Mouse (Mus musculus) liver, embryonic 14.5 days (tissue): ENCODE measurements around the gene Creb3l2. TPM values are rescaled to one million over a fixed set of nuclear protein-coding genes. Genes with fewer than 3 reads are reported as not detected.

Experiments
- ATAC-seq: fragments of 200-750 bp; cut with Nextera tagmentation; 2 replicates; pipeline ENCODE4 v1.8.0; 2017; ENCODE audit warnings: moderate number of reproducible peaks, mild to moderate bottlenecking, moderate library complexity; ENCODE audit not compliant: insufficient read depth
- DNase-seq, 3 experiments: peaks; one replicate each; pipeline ENCODE4 v3.0.0-alpha.2; 2012 to 2013; ENCODE audit warnings: low read depth in 3 of 3, low spot score in 3 of 3
- H3K27ac ChIP-seq: fragments of 300-500 bp; sonication (generic); 2 replicates; pipeline ENCODE4 v1.5.1; 2014; ENCODE audit warnings: moderate library complexity, mild to moderate bottlenecking, control low read depth, inconsistent platforms
- H3K27me3 ChIP-seq: fragments of 300-500 bp; sonication (generic); 2 replicates; pipeline ENCODE4 v1.6.1; 2014; ENCODE audit warnings: mild to moderate bottlenecking, low read length, moderate library complexity; ENCODE audit not compliant: control insufficient read depth, insufficient read depth
- H3K36me3 ChIP-seq: fragments of 300-500 bp; sonication (generic); replicated peaks from 2 replicates; pipeline ENCODE4 v1.6.1; 2014; ENCODE audit warnings: low read depth; ENCODE audit not compliant: control insufficient read depth, insufficient read depth
- H3K4me1 ChIP-seq, 2 experiments: fragments of 200-500 bp in 1 of 2; fragments of 300-500 bp in 1 of 2; sonication (generic) in 1 of 2; replicated peaks; 2 replicates each; pipeline ENCODE4 v1.6.1; 2012 to 2014; ENCODE audit warnings: antibody characterized with exemption in 1 of 2, inconsistent platforms in 1 of 2, low read length in 1 of 2; ENCODE audit not compliant: control insufficient read depth in 2 of 2, insufficient read depth in 2 of 2
- H3K4me2 ChIP-seq: fragments of 300-500 bp; sonication (generic); 2 replicates; pipeline ENCODE4 v1.6.1; 2014; ENCODE audit warnings: low read depth, mild to moderate bottlenecking, control low read depth, moderate library complexity
- H3K4me3 ChIP-seq, 2 experiments: fragments of 200-500 bp in 1 of 2; fragments of 300-500 bp in 1 of 2; sonication (generic) in 1 of 2; 2 replicates each; pipeline ENCODE4 v1.5.1; 2012 to 2014; ENCODE audit warnings: low read depth in 2 of 2, low read length in 2 of 2, mild to moderate bottlenecking in 2 of 2, control low read depth in 1 of 2, inconsistent platforms in 1 of 2, moderate library complexity in 1 of 2; ENCODE audit not compliant: insufficient read depth in 1 of 2
- H3K9ac ChIP-seq: fragments of 300-500 bp; sonication (generic); replicated peaks from 2 replicates; pipeline ENCODE4 v1.6.1; 2014; ENCODE audit warnings: mild to moderate bottlenecking, control low read depth, moderate library complexity
- H3K9me3 ChIP-seq: fragments of 300-500 bp; sonication (generic); 2 replicates; pipeline ENCODE4 v1.6.1; 2016; ENCODE audit warnings: low read length, mixed read lengths; ENCODE audit not compliant: control insufficient read depth
- CTCF ChIP-seq: IDR thresholded peaks from 2 replicates; pipeline ENCODE4 v1.5.1; 2016; ENCODE audit warnings: antibody characterized with exemption, low read depth, control low read depth
- EP300 ChIP-seq: IDR thresholded peaks from 2 replicates; pipeline ENCODE4 v1.6.1; 2016; ENCODE audit warnings: antibody characterized with exemption, low read depth
- WGBS: fragments of 180-500 bp; shearing (Covaris S2); extraction: QIAGEN DNeasy Blood & Tissue Kit; methylation state at CpG from one replicate; pipeline ENCODE4 v1.1.7; 2014; ENCODE audit not compliant: insufficient replicate concordance; 5-methylcytosine and 5-hydroxymethylcytosine counted together
- polyA plus RNA-seq, 2 experiments: library from polyadenylated mRNA; depleted of rRNA in 1 of 2; stranded (reverse) in 1 of 2; unstranded in 1 of 2; fragments of >200 nt; fragmentation: Nextera tagmentation in 1 of 2; extraction: Ambion mirVana in 1 of 2; gene quantifications; 2 replicates each; pipeline versions ENCODE4 v1.2.1 to v1.2.3; 2012 to 2014

The Creb3l2 gene
- polyA plus RNA-seq, 2 experiments: 1.9 to 2.7 TPM

DNA sequence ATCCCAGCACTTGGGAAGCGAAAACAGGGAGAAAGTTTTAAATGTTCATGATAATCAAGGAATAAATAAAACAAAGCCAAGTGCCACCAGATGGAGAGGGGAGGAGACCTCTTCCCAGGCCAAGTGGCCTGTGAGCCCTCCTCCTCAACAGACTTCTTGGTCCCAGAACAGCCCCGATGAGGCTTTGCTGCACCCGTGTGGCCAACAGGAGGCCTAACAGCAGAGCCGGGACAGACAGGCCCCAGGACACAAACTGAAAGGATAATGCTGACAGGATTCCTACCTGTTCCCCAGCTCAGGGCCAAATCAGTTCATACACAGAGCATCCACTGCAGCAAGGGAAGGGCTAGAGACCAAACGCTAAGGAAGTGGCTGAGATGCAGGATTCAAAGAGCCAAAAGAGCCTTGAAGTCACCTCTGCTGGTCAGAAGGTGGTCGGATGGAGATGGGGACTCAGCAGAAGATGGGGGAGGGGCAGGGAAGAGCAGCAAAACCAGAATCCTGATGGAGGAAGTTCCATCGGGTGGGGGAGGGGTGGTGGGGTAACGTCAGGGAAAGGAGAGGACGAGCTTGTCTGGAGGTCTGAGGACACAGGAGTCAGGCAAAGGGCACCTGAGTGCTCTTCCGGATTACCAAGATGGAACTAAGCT, 90.1 kb downstream of the Creb3l2 start:
- H3K4me1 ChIP-seq: 0 out of 4 replicates have a peak, but pooled peaks cover 0 to 2% of the 10 kb centered on the region in 2 experiments
- no peak for DNase-seq
- WGBS: 31% methylated on average over 10 of the region's 10 CpGs

DNA sequence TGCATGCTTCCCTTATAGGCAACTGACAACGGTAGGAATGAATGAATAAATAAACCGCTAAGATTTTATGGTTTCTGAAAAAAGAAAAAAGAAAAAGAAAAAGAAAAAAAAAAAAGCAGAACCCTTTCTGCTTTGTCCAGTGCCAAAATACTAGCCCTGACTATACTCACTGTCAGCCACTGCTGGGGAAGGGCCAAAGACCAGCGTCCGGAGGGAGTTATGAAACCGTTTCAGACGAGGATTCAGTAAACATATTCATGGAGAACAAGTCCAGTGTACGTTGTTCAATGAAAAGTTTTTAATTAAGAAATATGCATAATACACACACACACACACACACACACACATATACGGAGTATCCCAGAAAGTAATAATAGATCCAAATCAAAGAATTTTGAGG, 91.6 kb downstream of the Creb3l2 start:
- Histone ChIP-seq H3K4me1 (0 out of 4 replicates have a peak, but pooled peaks cover 0 to 2% of the 10 kb centered on the region in 2 experiments), H3K4me3 (no peak overlapping the region), H3K36me3 (no peaks in the 10 kb centered on the region), H3K9ac (no peak overlapping the region), H3K27ac (no peak overlapping the region), H3K4me2 (no peak overlapping the region), H3K9me3 (no peaks in the 10 kb centered on the region), H3K27me3 (no peaks in the 10 kb centered on the region)
- DNase-seq: no peak
- no peak for ATAC-seq
- 78% methylated on average over 8 of the region's 8 CpGs for WGBS
- TF ChIP-seq EP300: no peak
- no peak for TF ChIP-seq CTCF

More for the DNA sequence above, 90.1 kb downstream of the Creb3l2 start:
- TF ChIP-seq CTCF (peak; percentile 78), EP300 (no peak)
- Histone ChIP-seq H3K27ac (no peak overlapping the region), H3K4me2 (no peak overlapping the region), H3K36me3 (no peaks in the 10 kb centered on the region), H3K4me3 (no peak overlapping the region), H3K9ac (no peak overlapping the region), H3K27me3 (no peaks in the 10 kb centered on the region), H3K9me3 (no peaks in the 10 kb centered on the region)
- no peak for ATAC-seq

DNA sequence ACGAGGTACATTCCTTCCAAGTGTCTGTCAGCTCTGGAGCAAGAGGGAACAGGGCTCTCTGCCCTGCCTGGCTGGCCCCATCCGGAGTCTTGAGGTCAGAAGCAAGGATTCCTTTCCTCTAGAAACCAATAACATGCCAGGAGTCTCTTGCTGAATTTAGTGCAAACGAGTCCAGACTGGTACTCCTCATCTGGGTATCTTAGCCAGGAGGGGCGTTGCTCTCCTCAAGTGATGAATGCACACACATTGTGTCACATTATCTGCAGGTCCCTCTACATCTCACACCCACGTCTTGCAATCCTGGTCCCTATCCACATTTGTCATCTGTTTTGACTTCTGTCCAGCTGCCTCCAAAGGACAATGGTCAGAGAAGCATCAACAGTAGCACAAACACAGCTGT, 94.3 kb downstream of the Creb3l2 start:
- Histone ChIP-seq H3K36me3 (no peaks in the 10 kb centered on the region), H3K9me3 (no peaks in the 10 kb centered on the region), H3K4me2 (no peak overlapping the region), H3K9ac (no peak overlapping the region), H3K4me3 (no peak overlapping the region), H3K27me3 (no peaks in the 10 kb centered on the region), H3K27ac (no peak overlapping the region), H3K4me1 (no peaks in the 10 kb centered on the region)
- TF ChIP-seq EP300: no peak
- no peak for TF ChIP-seq CTCF
- 62% methylated on average over 5 of the region's 5 CpGs for WGBS
- no peak for DNase-seq
- no peak for ATAC-seq

DNA sequence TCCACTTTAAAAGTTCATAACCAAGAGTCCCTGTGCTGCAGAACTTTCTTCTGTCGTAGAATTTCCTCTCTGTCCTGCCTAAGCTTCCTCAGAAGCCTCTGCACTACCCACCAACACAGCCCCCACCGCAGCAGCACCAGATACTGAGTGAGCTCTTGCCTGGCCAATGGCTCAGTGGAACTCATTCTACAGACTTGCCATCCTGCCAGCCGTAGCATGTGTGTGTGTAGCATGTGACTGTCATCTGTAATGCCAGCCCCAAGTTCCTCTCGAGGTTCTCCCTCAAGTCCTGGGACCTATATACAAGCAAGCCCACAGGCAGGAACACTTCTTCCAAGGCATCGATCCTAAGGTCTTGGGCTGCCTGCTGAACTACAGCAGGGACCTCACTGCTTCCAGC, 103.9 kb downstream of the Creb3l2 start:
- 46% methylated on average over 5 of the region's 5 CpGs for WGBS
- no peak for DNase-seq
- Histone ChIP-seq H3K9me3 (no peaks in the 10 kb centered on the region), H3K27me3 (no peaks in the 10 kb centered on the region), H3K4me2 (no peak overlapping the region), H3K4me3 (no peak overlapping the region), H3K27ac (no peak overlapping the region), H3K4me1 (no peaks in the 10 kb centered on the region), H3K9ac (no peak overlapping the region), H3K36me3 (no peaks in the 10 kb centered on the region; the same call in 1 of the 2 replicates)
- no peak for ATAC-seq
- TF ChIP-seq EP300 (no peak), CTCF (no peak)

DNA sequence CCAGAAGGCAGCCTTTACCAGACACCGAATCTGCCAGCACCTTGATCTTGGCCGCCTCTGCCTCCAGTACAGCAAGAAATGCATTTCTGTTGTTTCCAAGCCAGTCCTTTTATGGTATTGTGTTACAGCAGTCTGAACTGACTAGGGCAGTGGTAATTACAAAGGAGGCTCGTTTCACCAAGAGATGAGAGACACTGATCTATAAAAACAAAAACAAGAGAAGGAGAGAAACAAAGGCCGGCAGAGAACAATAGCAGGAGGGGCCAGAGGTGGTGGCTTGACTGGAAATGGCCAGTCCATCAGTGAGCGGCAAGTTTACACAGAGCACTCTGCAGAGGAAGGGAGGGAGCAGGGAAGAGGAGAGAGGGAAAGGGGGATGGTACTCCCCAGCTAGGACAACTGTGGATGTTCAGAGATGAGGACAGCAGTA, 105.1 kb downstream of the Creb3l2 start:
- Histone ChIP-seq H3K9me3 (no peaks in the 10 kb centered on the region), H3K27me3 (no peaks in the 10 kb centered on the region), H3K4me1 (no peaks in the 10 kb centered on the region), H3K36me3 (no peaks in the 10 kb centered on the region; the same call in 1 of the 2 replicates), H3K4me2 (no peak overlapping the region), H3K4me3 (no peak overlapping the region), H3K27ac (no peak overlapping the region), H3K9ac (no peak overlapping the region)
- 42% methylated on average over 5 of the region's 5 CpGs for whole genome bisulfite sequencing
- ATAC-seq (no peak), DNase-seq (no peak)
- TF ChIP-seq CTCF (no peak), EP300 (no peak)
